Mouse (Mus musculus): ENCODE results near the gene Gnptab. TPM values are rescaled to one million over a fixed set of nuclear protein-coding genes. Genes with fewer than 3 reads are reported as not detected.
"Not testable (repeated sequence)": the region's sequence is repeated elsewhere in the genome, so short reads cannot be mapped to it uniquely, and the experiment has no call there.

The Gnptab gene
- polyA plus RNA-seq, 1 experiment, result 41.1 TPM

- no peaks in the 10 kb centered on the region for H3K4me1 ChIP-seq (ENCODE audit: control insufficient read depth, insufficient read depth, low read length)
- no peak overlapping the region for H3K27ac ChIP-seq (ENCODE audit: insufficient read depth, low read length)
- no peak overlapping the region for H3K4me3 ChIP-seq (ENCODE audit: insufficient read depth, low read length)
- TF ChIP-seq CTCF (IDR thresholded peaks at IDR 0.05; ENCODE audit: extremely low read depth, insufficient read depth, low read length) (no peak), POLR2A (IDR thresholded peaks at IDR 0.05; ENCODE audit: extremely low read depth, insufficient read depth, low read length) (no peak)
These were observed 48.0 kb downstream of the Gnptab start for GRCm38 (mm10) chr10:88426896-88427295.

- Histone ChIP-seq H3K4me3 (ENCODE audit: insufficient read depth, low read length) (no peak overlapping the region), H3K4me1 (ENCODE audit: control insufficient read depth, insufficient read depth, low read length) (no peaks in the 10 kb centered on the region), H3K27ac (ENCODE audit: insufficient read depth, low read length) (no peak overlapping the region)
- TF ChIP-seq POLR2A (IDR thresholded peaks at IDR 0.05; ENCODE audit: extremely low read depth, insufficient read depth, low read length) (no peak), CTCF (IDR thresholded peaks at IDR 0.05; ENCODE audit: extremely low read depth, insufficient read depth, low read length) (no peak)
These were observed 49.1 kb downstream of the Gnptab start for GRCm38 (mm10) chr10:88427998-88428397.

- H3K4me3 ChIP-seq (ENCODE audit: insufficient read depth, low read length), result no peak overlapping the region
- H3K4me1 ChIP-seq (ENCODE audit: control insufficient read depth, insufficient read depth, low read length), result no peaks in the 10 kb centered on the region
- H3K27ac ChIP-seq (ENCODE audit: insufficient read depth, low read length), result no peak overlapping the region
- TF ChIP-seq CTCF (IDR thresholded peaks at IDR 0.05; ENCODE audit: extremely low read depth, insufficient read depth, low read length), result no peak
- no peak for TF ChIP-seq POLR2A (IDR thresholded peaks at IDR 0.05; ENCODE audit: extremely low read depth, insufficient read depth, low read length)
These were observed 62.3 kb downstream of the Gnptab start for GRCm38 (mm10) chr10:88441224-88441623.

GRCm38 (mm10) chr10:88451221-88451620 is 72.3 kb downstream of the Gnptab start:
- no peak for TF ChIP-seq CTCF (IDR thresholded peaks at IDR 0.05; ENCODE audit: extremely low read depth, insufficient read depth, low read length)
- no peak for TF ChIP-seq POLR2A (IDR thresholded peaks at IDR 0.05; ENCODE audit: extremely low read depth, insufficient read depth, low read length)
- Histone ChIP-seq H3K4me1 (ENCODE audit: control insufficient read depth, insufficient read depth, low read length) (no peaks in the 10 kb centered on the region), H3K27ac (ENCODE audit: insufficient read depth, low read length) (no peak overlapping the region), H3K4me3 (ENCODE audit: insufficient read depth, low read length) (no peak overlapping the region)

- Histone ChIP-seq H3K27ac (ENCODE audit: insufficient read depth, low read length) (no peak overlapping the region), H3K4me3 (ENCODE audit: insufficient read depth, low read length) (no peak overlapping the region), H3K4me1 (ENCODE audit: control insufficient read depth, insufficient read depth, low read length) (no peaks in the 10 kb centered on the region)
- no peak for TF ChIP-seq CTCF (IDR thresholded peaks at IDR 0.05; ENCODE audit: extremely low read depth, insufficient read depth, low read length)
- TF ChIP-seq POLR2A (IDR thresholded peaks at IDR 0.05; ENCODE audit: extremely low read depth, insufficient read depth, low read length), result no peak
These were observed 73.1 kb downstream of the Gnptab start for GRCm38 (mm10) chr10:88451990-88452389.

GRCm38 (mm10) chr10:88457816-88458215 is 78.9 kb downstream of the Gnptab start:
- no peak overlapping the region for H3K4me3 ChIP-seq (ENCODE audit: insufficient read depth, low read length)
- no peaks in the 10 kb centered on the region for H3K4me1 ChIP-seq (ENCODE audit: control insufficient read depth, insufficient read depth, low read length)
- TF ChIP-seq CTCF (IDR thresholded peaks at IDR 0.05; ENCODE audit: extremely low read depth, insufficient read depth, low read length) (no peak), POLR2A (IDR thresholded peaks at IDR 0.05; ENCODE audit: extremely low read depth, insufficient read depth, low read length) (no peak)
- no peak overlapping the region for H3K27ac ChIP-seq (ENCODE audit: insufficient read depth, low read length)

- Histone ChIP-seq H3K4me1 (ENCODE audit: control insufficient read depth, insufficient read depth, low read length) (no peaks in the 10 kb centered on the region), H3K27ac (ENCODE audit: insufficient read depth, low read length) (no peak within 1 kb of the TSS), H3K4me3 (ENCODE audit: insufficient read depth, low read length) (no peak within 1 kb of the TSS)
- TF ChIP-seq POLR2A (IDR thresholded peaks at IDR 0.05; ENCODE audit: extremely low read depth, insufficient read depth, low read length) (no peak), CTCF (IDR thresholded peaks at IDR 0.05; ENCODE audit: extremely low read depth, insufficient read depth, low read length) (no peak)
These were observed 80.6 kb downstream of the Gnptab start, which contains the start of gene Sycp3 for GRCm38 (mm10) chr10:88459502-88459992. TSS of gene Sycp3 (plus strand) at chr10:88459569.

GRCm38 (mm10) chr10:88460122-88460820 is 81.3 kb downstream of the Gnptab start:
- H3K27ac ChIP-seq (ENCODE audit: insufficient read depth, low read length), result no peak overlapping the region
- H3K4me3 ChIP-seq (ENCODE audit: insufficient read depth, low read length), result no peak overlapping the region
- no peaks in the 10 kb centered on the region for H3K4me1 ChIP-seq (ENCODE audit: control insufficient read depth, insufficient read depth, low read length)
- no peak for TF ChIP-seq CTCF (IDR thresholded peaks at IDR 0.05; ENCODE audit: extremely low read depth, insufficient read depth, low read length)
- TF ChIP-seq POLR2A (IDR thresholded peaks at IDR 0.05; ENCODE audit: extremely low read depth, insufficient read depth, low read length), result no peak

GRCm38 (mm10) chr10:88482866-88483265 is 103.9 kb downstream of the Gnptab start:
- H3K4me1 ChIP-seq (ENCODE audit: control insufficient read depth, insufficient read depth, low read length); H3K27ac ChIP-seq (ENCODE audit: insufficient read depth, low read length); H3K4me3 ChIP-seq (ENCODE audit: insufficient read depth, low read length): not testable (repeated sequence)

- no peak overlapping the region for H3K27ac ChIP-seq (ENCODE audit: insufficient read depth, low read length)
- peaks cover 1% of the 10 kb centered on the region for H3K4me1 ChIP-seq (ENCODE audit: control insufficient read depth, insufficient read depth, low read length)
- H3K4me3 ChIP-seq (ENCODE audit: insufficient read depth, low read length), result no peak overlapping the region
- no peak for TF ChIP-seq CTCF (IDR thresholded peaks at IDR 0.05; ENCODE audit: extremely low read depth, insufficient read depth, low read length)
- no peak for TF ChIP-seq POLR2A (IDR thresholded peaks at IDR 0.05; ENCODE audit: extremely low read depth, insufficient read depth, low read length)
These were observed 109.7 kb downstream of the Gnptab start for GRCm38 (mm10) chr10:88488629-88489028.

Measured in cortical plate, adult 2 months (tissue).